Mouse (Mus musculus) adrenal gland (tissue): ENCODE results near the gene Cpn2.

Experiments used
- intact Hi-C: fragments of 180-260 bp; cut with DNase I; formaldehyde crosslinking; loops from one replicate; pipeline ENCODE4 v1.15.1; 2025
- long read RNA-seq, 2 experiments: library from polyadenylated mRNA; unstranded; transcript quantifications; one replicate each; pipeline ENCODE4 v2.0.0; 2020; ENCODE audit warnings: borderline replicate concordance in 1 of 2; ENCODE audit not compliant: insufficient replicate concordance in 1 of 2

Gene Cpn2
- long read RNA-seq, experiment 1 = 0 reads
- long read RNA-seq, experiment 2 = 0 reads

GRCm38 (mm10) chr16:30267359-30267758, at the start of gene Cpn2:
Cpn2 (minus strand) TSS chr16:30267499.
- intact Hi-C loops = no loop called here

DNA sequence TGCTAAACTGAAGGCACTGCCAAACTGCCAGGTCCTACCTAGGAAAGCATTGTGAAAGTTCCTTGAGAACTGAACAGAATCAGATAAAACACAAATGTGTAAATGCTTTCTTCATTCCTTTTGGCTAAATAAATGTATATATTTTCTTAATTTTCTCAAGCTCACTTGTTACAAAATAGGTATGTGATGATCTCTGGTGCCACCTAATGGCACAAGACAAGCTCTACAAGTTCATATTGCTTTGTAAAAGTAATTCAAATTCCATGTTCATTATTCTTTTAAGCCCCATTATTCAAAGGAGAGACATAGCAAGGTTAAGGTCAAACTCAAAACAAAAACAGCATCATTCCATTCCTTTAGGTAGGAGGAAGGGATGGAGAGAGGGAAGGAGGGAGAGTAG, 46.9 kb upstream of the Cpn2 start:
- intact Hi-C loops = loop anchor here (1.0 kb wide), 1 partner anchor 62 kb away; no protein-coding TSS in a partner anchor

DNA sequence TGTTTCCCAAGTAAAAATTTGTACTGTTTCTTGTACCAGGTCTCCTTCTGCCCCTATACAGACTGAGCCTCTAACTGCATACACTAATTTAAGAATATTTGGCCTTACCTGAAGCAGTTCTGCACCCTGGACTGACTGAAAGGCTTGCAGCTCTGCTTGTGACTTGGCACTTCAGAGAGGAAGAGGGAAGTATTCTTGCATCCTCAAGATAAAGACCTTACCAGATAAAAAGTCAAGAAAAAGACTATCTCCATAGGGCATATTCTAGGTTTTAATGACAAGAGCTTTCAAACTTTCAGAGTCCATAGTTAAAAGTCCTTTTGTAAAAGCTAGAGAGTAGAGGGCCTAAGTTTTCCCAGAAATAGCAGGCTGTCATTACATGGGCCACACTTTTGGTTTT, 43.3 kb upstream of the Cpn2 start, which contains the start of gene Gp5:
Gp5 (minus strand) TSS at position 133 of the 400 bp plus-strand sequence.
- intact Hi-C loops = no loop called here

GRCm38 (mm10) chr16:30310171-30310515, 42.8 kb upstream of the Cpn2 start:
- intact Hi-C loops = no loop called here

- intact Hi-C loops = no loop called here
Observed at GRCm38 (mm10) chr16:30309395-30310170, 42.3 kb upstream of the Cpn2 start.

DNA sequence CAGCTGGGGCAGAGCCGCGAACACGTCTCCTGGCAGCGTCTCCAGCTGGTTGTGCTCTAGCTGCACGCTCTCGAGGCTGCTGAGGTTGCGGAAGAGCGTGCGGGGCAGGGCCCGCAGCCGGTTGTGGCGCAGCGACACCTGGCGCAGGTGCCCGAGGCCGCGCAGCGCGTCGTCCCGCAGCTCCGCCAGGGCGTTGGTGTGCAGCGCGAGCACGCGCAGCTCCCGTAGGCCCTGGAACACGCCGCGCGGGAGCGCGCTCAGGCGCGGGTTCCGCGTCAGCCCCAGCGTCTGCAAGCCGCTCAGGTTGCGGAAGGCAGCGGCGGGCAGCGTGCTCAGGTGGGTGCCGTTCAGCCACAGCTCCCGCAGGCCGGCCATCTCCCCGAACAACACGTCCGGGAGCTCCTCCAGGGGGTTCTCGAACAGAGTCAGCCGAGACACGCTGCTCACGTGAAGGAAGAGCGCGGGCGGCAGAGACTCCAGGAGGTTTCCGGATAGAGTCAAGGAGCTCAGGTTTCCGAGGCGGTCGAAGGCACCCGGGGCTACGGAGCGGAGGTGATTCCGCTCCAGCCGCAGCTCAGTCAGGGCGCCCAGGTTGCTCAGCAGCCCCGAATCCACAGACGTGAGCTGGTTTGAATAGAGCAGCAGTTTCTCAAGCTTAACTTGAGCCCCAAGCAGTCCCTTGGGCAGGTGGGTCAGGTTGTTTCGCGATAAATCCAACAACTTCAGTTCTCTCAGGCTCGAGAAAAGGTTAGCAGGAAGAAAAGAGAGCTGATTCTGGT, 41.5 kb upstream of the Cpn2 start:
- intact Hi-C loops = no loop called here

DNA sequence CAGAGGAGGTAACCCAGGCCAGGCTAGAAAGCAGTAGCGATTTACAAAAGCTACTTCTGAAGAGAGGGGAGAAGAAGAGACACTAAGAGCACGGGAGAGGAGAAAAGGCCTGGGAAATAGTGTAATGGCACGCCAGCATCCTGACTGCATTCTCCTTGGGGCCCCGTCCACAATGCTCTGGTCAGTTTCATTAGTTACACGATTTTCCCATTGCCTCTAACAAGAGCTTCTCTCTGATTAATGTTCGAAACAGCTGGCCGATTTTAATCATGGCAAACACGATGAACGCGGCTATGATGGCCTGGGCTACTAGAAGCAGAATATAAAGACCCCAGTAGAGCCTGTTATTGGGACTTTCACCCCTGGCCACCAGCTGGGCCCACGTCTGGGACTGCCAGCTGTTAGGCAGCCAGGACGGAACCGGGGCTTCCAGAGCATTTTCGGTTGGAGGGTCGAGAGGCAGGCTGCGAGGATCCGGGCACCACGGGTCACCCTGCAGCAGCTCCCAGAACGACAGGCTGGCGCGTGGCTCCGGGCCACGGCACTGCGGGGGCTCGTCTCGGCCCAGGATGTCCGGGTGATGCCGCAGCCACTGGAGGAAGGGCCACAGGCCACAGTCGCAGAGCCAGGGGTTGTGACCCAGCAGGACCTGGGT, 40.8 kb upstream of the Cpn2 start:
- intact Hi-C loops = no loop called here

- intact Hi-C loops = no loop called here
Observed at GRCm38 (mm10) chr16:30307306-30307705, 40.0 kb upstream of the Cpn2 start.

- intact Hi-C loops = no loop called here
Observed at GRCm38 (mm10) chr16:30306102-30306501, 38.8 kb upstream of the Cpn2 start.

DNA sequence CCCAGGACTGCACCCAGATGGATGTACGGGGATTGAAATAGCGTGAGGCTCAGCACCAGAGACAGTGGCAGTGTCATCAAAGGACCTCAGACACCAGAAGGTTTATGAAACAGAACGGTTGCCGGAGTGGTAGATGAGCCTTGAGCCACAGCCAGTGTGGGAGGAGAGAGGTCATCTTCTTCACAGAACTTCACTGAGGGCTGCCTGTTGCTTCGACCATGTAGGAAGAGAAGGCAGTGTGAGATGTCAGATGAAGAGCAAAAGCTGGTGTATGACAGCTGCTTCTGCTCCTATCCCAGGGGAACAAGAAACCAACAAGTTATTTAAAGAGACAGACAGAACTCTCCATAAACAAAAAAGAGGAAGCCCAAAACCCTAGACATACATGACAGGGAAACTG, 36.9 kb upstream of the Cpn2 start:
- intact Hi-C loops = no loop called here

DNA sequence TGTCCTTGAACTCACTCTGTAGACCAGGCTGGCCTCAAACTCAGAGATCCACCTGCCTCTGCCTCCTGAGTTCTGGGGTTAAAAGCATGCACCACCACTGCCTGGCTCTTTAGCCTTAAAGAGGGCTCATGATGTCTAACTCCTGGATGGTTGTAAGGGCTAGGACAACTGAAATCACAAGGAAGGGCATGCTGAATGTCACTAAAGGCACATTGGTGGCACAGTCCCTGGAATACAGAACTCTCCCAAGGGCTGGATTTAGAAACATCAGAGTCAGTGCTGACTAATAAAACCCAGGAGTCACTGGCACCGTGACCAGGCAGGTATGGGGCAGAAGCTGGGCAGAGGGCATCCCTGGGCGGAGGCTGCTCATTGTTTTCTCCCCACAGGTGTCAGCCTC, 36.1 kb upstream of the Cpn2 start:
- intact Hi-C loops = no loop called here

DNA sequence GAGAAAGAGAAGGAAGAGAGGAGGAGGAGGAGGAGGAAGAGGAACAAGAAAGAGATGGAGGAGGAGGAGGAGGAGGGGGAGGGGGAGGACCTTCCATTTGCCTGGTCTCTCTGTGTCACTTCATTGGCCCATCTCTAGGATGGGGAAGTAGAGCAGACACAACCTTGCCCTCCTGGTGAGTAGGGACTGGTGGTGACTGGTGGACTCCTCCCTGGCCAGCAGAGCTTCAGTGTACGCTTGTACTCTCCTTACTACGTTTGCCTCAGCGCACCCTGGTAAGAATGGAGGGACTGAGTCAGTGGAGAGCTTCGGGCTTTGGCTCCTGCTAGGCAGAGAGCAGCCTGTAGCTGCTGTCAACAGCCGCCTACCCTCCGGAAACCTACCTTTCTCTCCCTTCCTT, 35.4 kb upstream of the Cpn2 start:
- intact Hi-C loops = no loop called here

DNA sequence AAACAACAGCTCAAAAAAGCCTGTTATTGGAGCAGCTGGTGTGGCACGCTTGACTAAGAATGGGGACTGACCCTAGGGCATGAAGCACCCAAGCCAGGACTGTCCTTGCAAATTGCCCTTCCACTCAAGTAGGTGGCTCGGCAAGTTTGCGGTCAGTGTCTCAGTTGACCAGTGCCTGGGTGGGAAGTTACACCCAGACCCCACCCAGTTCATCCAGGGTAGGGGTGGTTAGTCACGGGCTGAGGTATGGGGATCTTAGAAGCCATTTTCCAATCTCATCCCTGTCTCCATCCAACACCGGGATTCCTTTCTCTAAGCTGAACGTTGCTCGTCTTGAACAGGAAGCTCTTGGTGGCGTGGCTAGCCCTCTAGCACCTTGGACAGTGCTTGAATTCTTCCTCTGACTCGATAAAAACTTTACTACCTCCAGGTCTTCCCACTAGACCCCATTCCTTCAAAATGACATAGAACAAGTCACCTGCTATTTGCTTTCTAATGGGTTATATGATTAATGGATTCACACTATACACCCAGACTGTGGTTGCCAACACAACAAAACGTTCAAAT, 32.5 kb upstream of the Cpn2 start:
- intact Hi-C loops = no loop called here

GRCm38 (mm10) chr16:30297450-30297849, 30.2 kb upstream of the Cpn2 start:
- intact Hi-C loops = no loop called here

GRCm38 (mm10) chr16:30296601-30297275, 29.4 kb upstream of the Cpn2 start:
- intact Hi-C loops = no loop called here

DNA sequence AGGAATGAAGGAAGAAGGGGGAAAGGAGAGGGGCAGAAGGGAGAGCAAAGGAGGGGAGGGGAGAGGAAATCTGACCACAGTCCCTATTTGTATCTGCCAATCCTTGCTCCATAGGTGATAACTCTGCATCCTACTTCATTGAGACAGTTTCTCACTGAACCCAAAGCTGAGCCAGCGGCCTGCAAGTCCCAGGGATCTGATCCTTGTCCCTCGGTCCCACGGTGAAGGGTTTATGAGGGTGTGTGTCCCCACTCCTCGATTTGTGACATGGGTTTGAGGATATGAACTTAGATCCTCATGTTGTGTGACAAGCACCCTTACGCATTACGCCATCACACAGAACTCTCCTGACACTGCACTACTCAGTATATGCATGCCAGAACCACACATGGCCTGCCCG, 27.8 kb upstream of the Cpn2 start:
- intact Hi-C loops = no loop called here

DNA sequence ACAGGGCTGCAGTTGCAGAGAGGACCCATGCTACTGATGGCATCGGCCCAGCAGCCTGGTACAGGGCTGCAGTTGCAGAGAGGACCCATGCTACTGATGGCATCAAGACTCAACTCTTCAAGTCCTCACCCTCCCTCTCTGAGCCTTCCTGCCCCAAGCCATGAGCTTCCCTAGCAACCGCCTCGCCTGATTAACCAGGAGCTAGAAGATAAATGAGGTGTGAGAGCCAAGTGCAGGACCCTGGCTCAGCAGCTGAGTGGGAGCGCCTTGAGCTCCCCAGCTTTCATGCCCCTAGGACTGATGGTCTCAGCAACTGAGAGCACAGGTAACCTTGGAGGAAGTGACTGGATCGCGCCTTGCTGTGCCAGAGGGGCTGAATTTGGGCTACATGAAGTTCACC, 23.1 kb upstream of the Cpn2 start:
- intact Hi-C loops = no loop called here

- intact Hi-C loops = no loop called here
Observed at GRCm38 (mm10) chr16:30285701-30286100, 18.4 kb upstream of the Cpn2 start.

DNA sequence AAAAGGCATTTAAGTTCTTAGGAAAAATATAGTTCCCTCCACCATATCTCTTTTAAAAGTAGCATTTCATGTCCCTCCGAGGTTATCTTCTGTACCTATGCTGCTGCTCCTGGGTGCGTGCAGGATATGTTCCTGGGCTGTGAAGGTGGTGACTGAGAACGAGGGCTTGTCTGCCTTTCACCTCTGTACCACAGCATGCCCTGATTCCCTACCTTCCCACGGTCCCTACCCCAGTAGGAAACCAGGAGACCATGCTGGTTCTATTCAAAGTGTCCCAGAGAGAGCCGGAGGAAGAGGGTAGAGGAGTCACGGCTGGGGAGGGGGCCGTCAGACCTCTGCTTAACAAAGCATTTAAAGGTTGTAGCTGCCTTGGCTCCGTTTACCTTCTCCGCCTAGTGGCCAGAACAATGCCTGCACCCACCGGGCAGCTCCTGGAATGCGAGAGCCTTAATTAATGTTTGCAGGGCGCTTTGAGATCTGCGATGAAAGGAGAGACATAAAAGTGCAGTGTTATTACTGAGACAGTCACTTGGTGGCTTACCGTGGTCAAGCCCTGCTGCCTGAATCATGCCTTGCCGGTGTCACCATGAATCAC, 16.5 kb upstream of the Cpn2 start:
- intact Hi-C loops = no loop called here

- intact Hi-C loops = no loop called here
Observed at GRCm38 (mm10) chr16:30282844-30283495, 15.7 kb upstream of the Cpn2 start, which contains the start of gene Lrrc15. Lrrc15 (minus strand) TSS chr16:30283256.
